Mouse (Mus musculus): Measurements from ENCODE around the gene Gm16253. TPM values are rescaled to one million over a fixed set of nuclear protein-coding genes. Genes with fewer than 3 reads are reported as not detected.

The Gm16253 gene
- polyA plus RNA-seq, 1 experiment, result not detected

GRCm38 (mm10) chr3:96551890-96552289 is 24.9 kb upstream of the Gm16253 start:
- Histone ChIP-seq H3K4me1 (ENCODE audit: control insufficient read depth, insufficient read depth, insufficient read length, low read length) (peaks cover 25% of the 10 kb centered on the region), H3K4me3 (ENCODE audit: insufficient read depth, low read depth, low read length) (no peak overlapping the region), H3K27ac (replicated peaks; ENCODE audit: low read depth, low read length) (peak overlapping the region; percentile 93)

- Histone ChIP-seq H3K4me3 (ENCODE audit: insufficient read depth, low read depth, low read length) (no peak overlapping the region), H3K4me1 (ENCODE audit: control insufficient read depth, insufficient read depth, insufficient read length, low read length) (peaks cover 25% of the 10 kb centered on the region), H3K27ac (replicated peaks; ENCODE audit: low read depth, low read length) (peak overlapping the region; percentile 93)
Measured at GRCm38 (mm10) chr3:96553601-96554000, 23.2 kb upstream of the Gm16253 start.

- Histone ChIP-seq H3K27ac (replicated peaks; ENCODE audit: low read depth, low read length) (peak overlapping the region; percentile 93), H3K4me1 (ENCODE audit: control insufficient read depth, insufficient read depth, insufficient read length, low read length) (peaks cover 25% of the 10 kb centered on the region), H3K4me3 (ENCODE audit: insufficient read depth, low read depth, low read length) (no peak overlapping the region)
Measured at GRCm38 (mm10) chr3:96554251-96554650, 22.5 kb upstream of the Gm16253 start.

- Histone ChIP-seq H3K4me3 (ENCODE audit: insufficient read depth, low read depth, low read length) (peak overlapping the region; percentile 48), H3K27ac (replicated peaks; ENCODE audit: low read depth, low read length) (peak overlapping the region; percentile 93), H3K4me1 (ENCODE audit: control insufficient read depth, insufficient read depth, insufficient read length, low read length) (peaks cover 23% of the 10 kb centered on the region)
Measured at GRCm38 (mm10) chr3:96555041-96555596, 21.7 kb upstream of the Gm16253 start.

GRCm38 (mm10) chr3:96555999-96556614 is 20.7 kb upstream of the Gm16253 start:
- H3K27ac ChIP-seq (replicated peaks; ENCODE audit: low read depth, low read length), result peak overlapping the region; percentile 93
- H3K4me3 ChIP-seq (ENCODE audit: insufficient read depth, low read depth, low read length), result peak overlapping the region; percentile 48
- peaks cover 23% of the 10 kb centered on the region for H3K4me1 ChIP-seq (ENCODE audit: control insufficient read depth, insufficient read depth, insufficient read length, low read length)

GRCm38 (mm10) chr3:96556651-96557635 is 19.8 kb upstream of the Gm16253 start:
- Histone ChIP-seq H3K4me3 (ENCODE audit: insufficient read depth, low read depth, low read length) (peak overlapping the region; percentile 68), H3K4me1 (ENCODE audit: control insufficient read depth, insufficient read depth, insufficient read length, low read length) (peaks cover 18% of the 10 kb centered on the region), H3K27ac (replicated peaks; ENCODE audit: low read depth, low read length) (peak overlapping the region; percentile 100)

GRCm38 (mm10) chr3:96557694-96558093 is 19.1 kb upstream of the Gm16253 start, which contains the start of gene Txnip:
Gene Txnip (plus strand): TSS chr3:96557957.
- H3K4me3 ChIP-seq (ENCODE audit: insufficient read depth, low read depth, low read length), result peak within 1 kb of the TSS; percentile 69
- peak within 1 kb of the TSS; percentile 100 for H3K27ac ChIP-seq (replicated peaks; ENCODE audit: low read depth, low read length)
- H3K4me1 ChIP-seq (ENCODE audit: control insufficient read depth, insufficient read depth, insufficient read length, low read length), result peaks cover 16% of the 10 kb centered on the region

GRCm38 (mm10) chr3:96558159-96558558 is 18.6 kb upstream of the Gm16253 start:
- Histone ChIP-seq H3K27ac (replicated peaks; ENCODE audit: low read depth, low read length) (peak overlapping the region; percentile 99), H3K4me1 (ENCODE audit: control insufficient read depth, insufficient read depth, insufficient read length, low read length) (peaks cover 15% of the 10 kb centered on the region), H3K4me3 (ENCODE audit: insufficient read depth, low read depth, low read length) (peak overlapping the region; percentile 69)

GRCm38 (mm10) chr3:96558668-96559196 is 18.1 kb upstream of the Gm16253 start:
- Histone ChIP-seq H3K4me3 (ENCODE audit: insufficient read depth, low read depth, low read length) (peak overlapping the region; percentile 69), H3K4me1 (ENCODE audit: control insufficient read depth, insufficient read depth, insufficient read length, low read length) (peaks cover 16% of the 10 kb centered on the region), H3K27ac (replicated peaks; ENCODE audit: low read depth, low read length) (peak overlapping the region; percentile 99)

GRCm38 (mm10) chr3:96559398-96559910 is 17.3 kb upstream of the Gm16253 start:
- Histone ChIP-seq H3K4me1 (ENCODE audit: control insufficient read depth, insufficient read depth, insufficient read length, low read length) (peaks cover 15% of the 10 kb centered on the region), H3K4me3 (ENCODE audit: insufficient read depth, low read depth, low read length) (peak overlapping the region; percentile 69), H3K27ac (replicated peaks; ENCODE audit: low read depth, low read length) (peak overlapping the region; percentile 99)

GRCm38 (mm10) chr3:96559911-96560850 is 16.6 kb upstream of the Gm16253 start:
- Histone ChIP-seq H3K4me1 (ENCODE audit: control insufficient read depth, insufficient read depth, insufficient read length, low read length) (peaks cover 17% of the 10 kb centered on the region), H3K4me3 (ENCODE audit: insufficient read depth, low read depth, low read length) (peak overlapping the region; percentile 69), H3K27ac (replicated peaks; ENCODE audit: low read depth, low read length) (peak overlapping the region; percentile 99)

- Histone ChIP-seq H3K4me3 (ENCODE audit: insufficient read depth, low read depth, low read length) (peak overlapping the region; percentile 69), H3K4me1 (ENCODE audit: control insufficient read depth, insufficient read depth, insufficient read length, low read length) (peaks cover 19% of the 10 kb centered on the region; the same call in 1 of the 2 replicates), H3K27ac (replicated peaks; ENCODE audit: low read depth, low read length) (peak overlapping the region; percentile 99)
Measured at GRCm38 (mm10) chr3:96560881-96561668, 15.7 kb upstream of the Gm16253 start.

- peak overlapping the region; percentile 69 for H3K4me3 ChIP-seq (ENCODE audit: insufficient read depth, low read depth, low read length)
- peak overlapping the region; percentile 99 for H3K27ac ChIP-seq (replicated peaks; ENCODE audit: low read depth, low read length)
- peaks cover 27% of the 10 kb centered on the region; the same call in 1 of the 2 replicates for H3K4me1 ChIP-seq (ENCODE audit: control insufficient read depth, insufficient read depth, insufficient read length, low read length)
Measured at GRCm38 (mm10) chr3:96561946-96562681, 14.7 kb upstream of the Gm16253 start.
